Mouse (Mus musculus): Measurements from ENCODE around the gene Rtl8a.

DNA sequence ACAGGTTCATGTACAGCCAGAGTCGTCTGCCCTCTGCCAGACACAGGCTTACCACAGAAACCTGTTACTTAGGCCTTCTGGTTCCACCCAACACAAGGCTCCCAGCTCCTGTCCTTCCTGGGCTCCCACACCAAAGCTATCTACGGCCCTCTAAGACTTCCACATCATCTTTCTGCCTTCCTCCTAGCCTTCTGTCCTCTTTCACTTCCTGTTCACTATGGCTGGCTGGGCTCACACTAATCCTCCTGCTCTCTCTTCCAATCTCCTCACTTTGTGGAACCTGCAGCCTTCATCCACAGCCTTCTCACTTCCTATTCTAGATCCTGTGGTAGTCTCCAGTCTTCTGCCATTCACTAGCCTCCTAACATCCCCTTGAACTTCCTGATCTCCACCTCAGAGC is 49.7 kb upstream of the Rtl8a start:
- TF ChIP-seq POLR2A (IDR thresholded peaks at IDR 0.05; ENCODE audit: borderline replicate concordance, control insufficient read depth, low read depth, low read length), result no peak
- TF ChIP-seq CTCF (IDR thresholded peaks at IDR 0.05; ENCODE audit: control insufficient read depth, insufficient read depth, low read length), result no peak

Data from bone marrow, adult 2 months (tissue).